Mouse (Mus musculus): Measurements from ENCODE around the gene Prrt3.
A peak's percentile ranks its signal among the peaks of the same experiment; 100 is the strongest.

The Prrt3 gene

DNA sequence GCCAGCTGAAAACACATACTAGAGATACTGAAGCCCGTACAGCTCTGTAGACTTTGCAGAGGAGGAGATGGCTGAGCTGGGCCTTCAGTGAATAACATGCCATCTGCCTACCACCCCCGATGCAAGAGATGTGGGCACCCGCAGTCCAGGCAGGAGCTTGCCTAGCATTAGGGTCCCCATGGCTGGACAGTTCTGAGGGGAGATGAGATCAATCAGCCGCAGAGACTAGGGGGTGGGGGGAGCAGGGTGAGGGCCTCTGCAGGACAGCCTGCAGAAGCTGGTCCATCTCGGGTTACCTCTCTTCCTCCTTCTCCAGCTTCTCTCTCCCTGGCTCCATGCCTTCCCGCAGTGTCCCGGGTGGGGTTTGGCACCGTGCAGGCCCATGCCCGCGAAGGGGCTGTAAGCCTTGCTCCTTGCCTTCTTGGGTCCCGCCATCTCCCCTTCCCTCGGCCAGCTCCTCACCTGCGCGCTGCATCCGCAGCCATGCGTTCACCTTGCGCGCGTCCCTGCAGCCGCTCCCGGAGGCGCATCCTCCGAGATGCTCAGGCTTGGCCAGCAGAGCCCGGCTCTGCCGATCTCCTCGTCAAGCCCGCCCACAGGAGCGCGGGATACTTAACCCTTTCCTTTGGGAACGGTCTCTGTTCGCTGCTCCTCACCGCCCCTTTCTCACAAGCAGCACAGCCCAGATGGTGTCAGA, at the start of gene Prrt3:
Gene Prrt3, minus strand, starts transcription at position 544 of the 697 bp plus-strand sequence.
- DNase-seq = no peak

GRCm38 (mm10) chr6:113543906-113544481, 42.3 kb upstream of the Prrt3 start:
- DNase-seq = no peak

DNA sequence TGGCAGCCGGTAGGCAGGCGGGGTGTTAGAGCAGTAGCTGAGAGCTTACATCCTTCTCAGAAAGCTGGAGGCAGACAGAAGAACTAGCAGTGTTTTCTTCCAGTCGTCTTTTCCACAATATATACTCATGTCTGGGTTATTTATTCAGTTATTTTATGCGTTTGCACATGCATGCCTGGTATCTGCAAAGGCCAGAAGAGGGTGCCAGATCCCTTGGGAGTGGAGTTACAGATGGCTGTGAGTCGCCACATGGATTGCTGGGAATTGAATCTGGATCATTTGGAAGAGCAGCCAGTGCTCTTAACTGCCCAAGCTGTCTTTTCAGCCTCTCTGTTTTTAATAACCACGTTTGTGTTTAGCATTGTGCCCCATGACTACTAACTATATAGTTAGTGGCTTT, 39.9 kb upstream of the Prrt3 start:
- DNase-seq = no peak

- peak; percentile 23 for DNase-seq
Observed at GRCm38 (mm10) chr6:113534886-113535285, 33.2 kb upstream of the Prrt3 start.

- peak; percentile 46 for DNase-seq
Observed at GRCm38 (mm10) chr6:113531840-113532404, 30.2 kb upstream of the Prrt3 start.

DNA sequence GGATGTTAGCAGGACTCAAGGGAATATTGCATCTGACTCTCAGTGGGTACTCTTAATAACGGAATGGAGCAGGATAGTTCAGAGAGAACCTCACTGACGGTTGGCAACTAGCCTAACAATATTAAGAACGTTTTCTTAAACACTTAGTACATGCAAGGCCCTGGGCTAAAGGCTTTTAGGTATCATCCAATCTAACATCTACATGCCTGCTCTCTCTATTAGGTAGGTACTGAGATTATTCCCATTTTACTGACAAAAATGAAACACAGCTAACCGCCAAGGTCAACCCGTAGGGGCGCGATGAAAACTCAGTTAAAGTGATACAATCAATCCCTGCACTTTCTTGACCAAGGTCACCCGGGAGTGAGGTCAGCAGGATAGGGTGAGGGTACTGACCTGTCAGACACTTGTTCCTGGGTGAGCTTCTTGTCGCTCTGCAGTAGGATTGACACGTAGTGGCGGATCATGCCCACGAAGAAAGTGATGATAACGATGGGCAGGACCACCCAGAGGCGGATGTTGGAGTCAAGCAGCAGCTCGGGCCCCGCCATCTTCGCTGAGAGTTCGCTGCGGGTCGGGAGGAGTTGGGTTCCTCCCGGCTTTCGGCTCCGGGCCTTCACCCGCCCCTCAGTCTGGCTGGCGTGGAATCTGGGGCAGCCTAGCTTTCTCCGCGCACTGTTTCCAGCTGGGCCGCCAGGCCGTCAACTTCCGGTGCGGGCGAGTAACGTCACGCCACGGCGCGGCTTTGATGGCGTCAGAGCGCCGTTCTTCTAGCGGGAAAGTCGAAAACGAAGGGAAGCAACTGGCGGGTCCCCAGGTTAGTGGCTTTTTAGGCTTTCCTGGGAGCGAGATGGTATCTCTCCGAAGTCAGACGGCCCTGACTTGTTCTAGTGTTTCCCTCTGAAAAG, 29.5 kb upstream of the Prrt3 start, which contains the start of the genes Emc3 and Fancd2:
Gene Emc3, minus strand, starts transcription at position 721 of the 908 bp plus-strand sequence.
Gene Fancd2, plus strand, starts transcription at position 751 of the 908 bp plus-strand sequence.
- DNase-seq = peak; percentile 98

GRCm38 (mm10) chr6:113523420-113523819, 21.7 kb upstream of the Prrt3 start:
- no peak for DNase-seq

DNA sequence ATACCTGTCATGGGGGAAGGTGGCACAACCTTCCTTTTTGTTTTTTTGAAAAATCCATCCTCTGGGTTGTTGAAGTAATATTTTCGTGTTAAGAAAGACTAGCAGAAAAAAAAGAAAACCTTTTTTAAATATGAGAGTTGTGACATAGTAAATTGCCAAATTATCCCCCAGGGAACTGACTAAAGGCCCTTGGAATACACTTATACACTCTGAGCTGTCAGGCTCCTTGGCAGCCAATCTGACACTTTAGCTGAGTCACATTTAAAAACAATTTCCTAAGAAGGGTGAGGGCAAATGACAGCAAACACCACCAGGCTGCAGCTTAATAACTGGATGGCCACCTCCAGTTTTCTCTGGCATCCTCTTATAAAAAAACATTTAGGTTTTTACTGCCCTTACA, 20.6 kb upstream of the Prrt3 start:
- no peak for DNase-seq

DNA sequence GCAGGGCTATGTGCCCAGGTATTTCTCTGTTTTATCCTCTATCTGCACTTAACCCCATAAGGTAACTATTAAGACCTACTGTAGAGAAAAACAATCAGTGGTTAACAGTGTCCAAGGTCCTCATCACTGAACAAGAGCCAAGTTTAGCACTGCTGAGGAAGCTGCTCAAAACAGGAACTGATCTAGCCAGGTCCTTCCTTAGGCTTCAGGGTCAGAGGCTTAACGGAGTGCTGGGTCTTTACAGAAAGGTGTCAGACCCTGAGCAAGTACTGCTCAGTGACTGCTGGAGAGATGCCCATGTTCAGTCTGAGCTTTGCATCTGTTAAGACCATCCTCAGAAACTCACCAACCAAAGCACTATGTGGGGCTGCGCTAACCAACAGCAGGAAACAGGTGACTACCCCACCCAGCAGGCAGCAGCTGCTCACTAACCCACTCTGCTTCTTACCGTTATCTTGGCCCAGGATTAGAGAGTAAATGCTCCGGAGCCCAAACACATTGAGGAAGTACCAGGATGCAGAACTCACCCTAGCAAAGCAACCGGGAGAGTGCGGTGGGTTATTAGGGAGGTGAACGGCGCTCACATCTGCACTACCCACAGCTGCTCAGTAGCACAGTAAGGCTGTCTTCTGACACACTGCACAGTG, 15.8 kb upstream of the Prrt3 start:
- no peak for DNase-seq

- DNase-seq = no peak
Observed at GRCm38 (mm10) chr6:113514600-113514999, 12.9 kb upstream of the Prrt3 start.

DNA sequence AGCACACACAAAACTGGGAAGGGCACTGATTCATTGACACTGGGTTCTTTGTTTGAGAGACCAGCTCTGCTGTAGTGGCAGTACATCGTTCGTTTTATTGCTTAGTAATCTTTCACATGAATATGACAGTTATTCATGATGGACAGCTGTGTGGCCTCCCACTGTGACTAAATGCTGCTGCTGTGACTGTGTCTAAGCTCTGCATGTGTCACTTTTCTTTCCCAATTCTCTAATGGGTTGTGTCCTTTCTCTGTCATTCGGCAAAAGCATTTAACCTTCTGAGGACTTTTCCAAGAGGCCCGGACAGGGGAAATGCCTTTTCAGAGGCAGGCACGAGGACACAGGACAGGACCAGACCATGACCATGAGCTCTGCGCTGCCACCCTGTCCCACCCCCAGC, 12.2 kb upstream of the Prrt3 start:
- DNase-seq = no peak

- DNase-seq = no peak
Observed at GRCm38 (mm10) chr6:113508947-113509280, 7.2 kb upstream of the Prrt3 start.

DNA sequence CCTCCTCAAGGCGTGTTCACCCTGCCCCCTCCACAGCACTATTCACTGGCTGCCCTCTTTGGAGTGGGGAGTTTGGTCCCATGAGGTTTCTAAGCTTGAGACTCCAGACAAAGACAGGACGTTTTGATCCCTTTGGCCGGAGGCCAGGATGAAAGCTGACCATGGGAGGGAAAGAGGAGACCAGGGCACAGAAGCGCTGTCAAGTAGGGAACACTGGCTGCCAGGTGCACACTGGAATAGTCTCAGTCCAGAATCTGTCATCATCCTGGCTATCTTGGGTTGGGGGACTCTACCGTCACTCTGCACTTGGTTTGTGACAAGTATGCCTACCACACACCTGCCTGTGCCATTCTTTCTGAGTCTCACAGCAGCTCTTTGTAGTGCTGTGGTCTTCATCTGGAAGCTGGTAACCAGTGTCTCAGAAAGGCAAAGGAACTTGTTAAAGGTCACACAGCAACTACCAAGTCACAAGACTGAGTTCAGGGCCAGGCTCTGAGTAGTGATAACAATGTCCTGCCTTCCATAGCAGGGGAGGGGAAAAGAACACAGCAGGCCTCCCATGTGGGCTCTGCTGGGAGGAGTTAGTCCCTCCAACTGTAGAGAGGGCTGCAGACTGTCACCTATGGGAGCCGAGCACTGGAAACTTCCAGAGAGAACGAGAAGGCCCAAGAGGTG, 6.7 kb upstream of the Prrt3 start:
- DNase-seq = no peak

- DNase-seq = no peak
Observed at GRCm38 (mm10) chr6:113507130-113507529, 5.4 kb upstream of the Prrt3 start.

DNA sequence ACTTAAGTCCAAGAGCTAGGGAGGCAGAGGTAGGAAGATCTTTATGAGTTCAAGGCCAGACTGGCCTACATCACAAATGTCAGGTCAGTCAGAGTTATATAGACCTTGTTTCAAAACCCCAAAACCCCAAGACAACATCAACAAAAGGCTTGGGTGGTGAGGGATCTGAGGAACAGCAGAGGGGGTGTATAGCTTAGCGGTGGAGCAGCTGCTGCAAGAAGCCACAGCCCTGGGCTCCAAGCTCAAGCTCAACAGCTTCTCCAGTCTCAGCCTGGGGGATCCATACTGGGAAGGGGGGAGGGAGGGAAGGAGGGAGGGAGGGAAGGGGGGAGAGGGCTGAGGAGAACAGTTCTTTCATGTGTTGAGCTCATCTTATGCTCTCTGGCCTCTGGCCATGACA, 4.0 kb upstream of the Prrt3 start:
- DNase-seq = no peak

DNA sequence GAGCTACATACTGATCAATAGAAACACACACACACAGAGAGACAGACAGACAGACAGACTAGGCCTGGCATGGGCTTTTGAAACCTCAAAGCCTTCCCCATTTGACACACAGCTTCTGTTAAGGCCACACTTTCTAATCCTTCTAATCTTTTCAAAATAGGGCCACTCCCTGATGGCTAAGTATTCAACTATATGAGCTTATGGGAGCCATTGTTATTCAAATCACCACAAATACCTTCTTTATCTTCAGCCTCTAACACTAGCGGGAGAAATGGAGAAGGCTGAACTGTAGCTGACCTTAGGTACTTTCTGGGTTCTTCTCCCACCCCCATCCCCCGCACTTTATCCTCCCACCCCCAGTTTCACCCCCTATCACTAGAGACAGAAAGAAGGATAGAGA, 1.1 kb upstream of the Prrt3 start:
- DNase-seq = no peak

- no peak for DNase-seq
Observed at GRCm38 (mm10) chr6:113499346-113499745, 2.4 kb downstream of the Prrt3 start.

DNA sequence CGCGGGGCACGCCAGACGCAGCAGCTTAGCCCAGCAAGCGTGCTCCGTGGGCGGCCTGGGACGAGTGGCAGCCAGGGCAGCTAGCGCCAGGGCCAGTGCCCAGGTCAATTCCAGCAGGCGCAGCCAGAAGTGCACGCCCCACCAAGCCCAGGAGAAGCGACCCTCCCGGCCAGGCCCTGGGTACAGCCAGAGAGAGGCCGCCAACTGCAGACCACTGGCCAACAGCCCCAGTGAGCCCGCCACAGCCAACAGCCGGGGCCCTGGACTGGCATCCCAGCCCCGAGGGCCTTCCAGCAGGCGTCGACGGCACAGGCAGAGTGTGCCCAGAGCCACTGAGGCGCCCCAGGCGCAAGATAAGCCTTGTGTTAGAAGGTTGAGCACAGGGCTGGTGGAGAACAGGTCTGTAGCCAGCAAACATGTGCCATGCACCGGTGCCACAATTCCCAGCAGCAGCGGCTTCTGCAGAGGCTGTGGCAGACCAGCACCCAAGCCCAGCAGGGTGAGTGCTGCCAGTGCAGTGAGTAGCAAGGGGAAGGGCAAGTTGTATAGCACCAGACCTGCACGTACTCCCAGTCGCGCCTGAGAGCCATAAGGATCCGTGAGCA, 6.6 kb downstream of the Prrt3 start:
- no peak for DNase-seq

DNA sequence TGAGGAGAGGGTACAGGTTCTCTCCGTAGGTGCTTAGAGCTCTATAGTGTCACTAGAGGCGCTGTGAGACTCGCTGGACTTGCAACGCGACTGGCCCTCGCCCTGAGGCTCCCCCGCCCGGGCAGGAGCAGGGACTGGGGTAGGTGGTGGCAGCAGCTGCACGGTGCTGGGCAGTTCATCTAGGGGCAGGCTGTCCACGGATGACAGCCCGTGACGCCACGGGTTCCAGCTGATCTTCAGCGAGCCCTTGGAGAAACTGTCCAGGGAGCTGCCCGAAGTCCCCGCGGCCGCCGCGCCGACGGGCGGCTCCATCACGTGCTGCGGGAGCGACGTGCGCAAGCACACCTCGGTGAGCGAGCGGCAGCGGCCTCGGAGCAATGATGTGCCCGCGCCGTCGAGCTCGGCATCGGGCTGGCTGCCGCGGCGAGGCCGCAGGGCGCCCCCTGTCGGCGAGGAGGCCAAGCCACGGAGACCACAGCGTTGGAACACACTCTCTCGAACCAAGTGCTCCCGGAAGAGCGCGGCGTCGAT, 7.4 kb downstream of the Prrt3 start:
- DNase-seq = peak; percentile 97

DNA sequence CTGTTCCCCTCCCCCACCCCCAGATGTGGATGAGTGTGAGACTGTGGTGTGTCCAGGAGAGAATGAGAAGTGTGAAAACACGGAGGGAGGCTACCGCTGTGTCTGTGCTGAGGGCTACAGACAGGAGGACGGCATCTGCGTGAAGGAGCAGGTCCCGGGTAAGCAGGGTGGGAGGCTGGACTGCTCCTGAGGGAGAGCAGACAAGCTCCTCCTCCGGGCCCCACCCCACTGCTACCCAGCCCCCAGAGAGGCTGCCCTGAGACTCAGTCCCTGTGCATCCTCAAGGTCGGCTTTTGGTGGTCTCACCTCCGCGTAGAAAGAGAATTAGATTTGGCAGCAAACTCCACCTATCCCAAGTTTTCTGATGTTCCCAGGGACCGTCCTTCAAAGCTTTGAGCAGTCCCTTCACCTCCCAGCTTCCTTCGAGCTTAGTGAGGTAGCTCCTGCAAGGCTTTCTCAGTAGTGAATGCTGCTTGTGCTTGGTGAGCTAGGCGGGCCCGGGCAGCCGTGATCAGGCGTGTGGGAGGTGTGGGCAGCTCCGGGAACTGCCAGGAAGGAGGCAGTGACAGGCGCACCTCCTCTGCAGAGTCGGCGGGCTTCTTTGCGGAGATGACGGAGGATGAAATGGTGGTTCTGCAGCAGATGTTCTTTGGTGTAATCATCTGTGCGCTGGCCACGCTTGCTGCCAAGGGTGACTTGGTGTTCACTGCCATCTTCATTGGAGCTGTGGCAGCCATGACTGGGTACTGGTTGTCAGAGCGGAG, 9.4 kb downstream of the Prrt3 start:
- DNase-seq = no peak

DNA sequence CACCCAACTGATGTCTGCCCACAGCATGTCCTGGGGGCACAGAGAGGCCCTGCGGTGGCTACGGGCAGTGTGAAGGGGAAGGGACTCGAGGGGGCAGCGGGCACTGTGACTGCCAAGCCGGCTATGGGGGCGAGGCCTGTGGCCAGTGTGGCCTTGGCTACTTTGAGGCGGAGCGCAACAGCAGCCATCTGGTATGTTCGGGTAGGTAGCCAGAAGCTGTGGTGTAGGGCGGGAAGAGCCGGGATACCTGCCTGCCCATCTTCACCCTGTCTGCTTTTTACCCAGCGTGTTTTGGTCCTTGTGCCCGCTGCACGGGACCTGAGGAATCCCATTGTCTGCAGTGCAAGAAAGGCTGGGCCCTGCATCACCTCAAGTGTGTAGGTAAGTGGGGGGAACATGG, 12.3 kb downstream of the Prrt3 start:
- peak; percentile 88 for DNase-seq

Measured in heart, adult 11 months (tissue).